Mouse (Mus musculus) myocyte (in vitro differentiated cells): Measurements from ENCODE around the gene Mroh8.

Experiments used
- CEBPB ChIP-seq: IDR thresholded peaks from 2 replicates; pipeline ENCODE4 v1.6.1; 2011; ENCODE audit warnings: mild to moderate bottlenecking, moderate library complexity; ENCODE audit not compliant: poor library complexity, insufficient read depth, severe bottlenecking
- E2F4 ChIP-seq: IDR thresholded peaks from one replicate; pipeline ENCODE4 v1.6.1; 2011; ENCODE audit warnings: mild to moderate bottlenecking, control low read depth, moderate library complexity; ENCODE audit not compliant: insufficient read depth
- MAX ChIP-seq: IDR thresholded peaks from one replicate; pipeline ENCODE4 v1.6.1; 2011; ENCODE audit warnings: low read depth, mild to moderate bottlenecking, control low read depth
- MYOD1 ChIP-seq, 3 experiments: IDR thresholded peaks; one replicate each; pipeline ENCODE4 v1.6.1; 2011; ENCODE audit warnings: control low read depth in 2 of 3, low read depth in 2 of 3, mild to moderate bottlenecking in 2 of 3, moderate library complexity in 1 of 3; ENCODE audit not compliant: insufficient read length in 2 of 3, control insufficient read depth in 1 of 3
- MYOG ChIP-seq, 3 experiments: IDR thresholded peaks; one replicate each; pipeline ENCODE4 v1.6.1; 2011; ENCODE audit warnings: control low read depth in 2 of 3, low read depth in 2 of 3, mild to moderate bottlenecking in 2 of 3; ENCODE audit not compliant: insufficient read length in 2 of 3, control insufficient read depth in 1 of 3, insufficient read depth in 1 of 3
- POLR2A ChIP-seq: IDR thresholded peaks from one replicate; pipeline ENCODE4 v1.6.1; 2011; ENCODE audit warnings: low read depth, mild to moderate bottlenecking, control low read depth, moderate library complexity; ENCODE audit not compliant: insufficient read length
- POLR2AphosphoS2 ChIP-seq: IDR thresholded peaks from one replicate; pipeline ENCODE4 v1.6.1; 2011; ENCODE audit warnings: low read depth, control low read depth; ENCODE audit not compliant: insufficient read length

- TF ChIP-seq POLR2AphosphoS2 (no peak), MAX (no peak), POLR2A (no peak), E2F4 (no peak), MYOG (IDR thresholded peaks at IDR 0.05; ENCODE audit: control insufficient read depth in 1 of 3, insufficient read depth in 1 of 3, insufficient read length in 2 of 3, low read depth in 2 of 3) (no peak), MYOD1 (IDR thresholded peaks at IDR 0.05; ENCODE audit: control insufficient read depth in 1 of 3, insufficient read length in 2 of 3, low read depth in 2 of 3) (no peak), CEBPB (no peak)
Measured at GRCm38 (mm10) chr2:157306091-157307032, 27.0 kb upstream of the Mroh8 start.
